ENCODE assay signal across 8 mouse cellular contexts in genomic region chr13:63430206-63430605, GRCm38 (mm10).
A peak's percentile ranks its signal among the peaks of the same experiment; 100 is the strongest.
DNase-seq lines count a peak whose midpoint lies in the region; ATAC-seq and TF ChIP-seq lines count a peak whose summit lies in the region.

No protein-coding gene starts in this region.

- H3K9ac ChIP-seq in CH12.LX (ENCODE audit: insufficient read depth, low read depth): peak overlapping the region; percentile 54
- H3K9ac ChIP-seq in forebrain, embryonic 15.5 days (replicated peaks): peak overlapping the region; percentile 72
- no peak overlapping the region; the same call in 1 of the 2 replicates for H3K9ac ChIP-seq in liver, postnatal 0 days (replicated peaks)

- no peak for TF ChIP-seq CTCF in CH12.LX (conservative IDR thresholded peaks at IDR 0.05 in 1 of 2, IDR thresholded peaks at IDR 0.05 in 1 of 2; ENCODE audit: low read depth in 2 of 2, low read length in 2 of 2)
- TF ChIP-seq CTCF in liver, postnatal 0 days (IDR thresholded peaks at IDR 0.05; ENCODE audit: low read depth): no peak

- H3K36me3 ChIP-seq in erythroblast, embryonic 14.5 days (ENCODE audit: control insufficient read depth): no peaks in the 10 kb centered on the region
- no peaks in the 10 kb centered on the region for H3K36me3 ChIP-seq in CH12.LX (replicated peaks in 1 of 2; ENCODE audit: control insufficient read depth in 1 of 2, insufficient read depth in 1 of 2, low read length in 1 of 2)
- H3K36me3 ChIP-seq in forebrain, embryonic 15.5 days: no peaks in the 10 kb centered on the region
- no peaks in the 10 kb centered on the region for H3K36me3 ChIP-seq in liver, postnatal 0 days (replicated peaks; ENCODE audit: insufficient read depth, low read length)

- H3K27ac ChIP-seq in CH12.LX (ENCODE audit: insufficient read depth, low read depth): peak overlapping the region; percentile 12
- peak overlapping the region; percentile 93 for H3K27ac ChIP-seq in forebrain, embryonic 15.5 days (replicated peaks)
- H3K27ac ChIP-seq in liver, postnatal 0 days (ENCODE audit: low read depth): 0 out of 2 replicates have a peak overlapping the region, but pooled peaks have one; percentile 98

- peak overlapping the region; percentile 92 for H3K4me3 ChIP-seq in erythroblast, embryonic 14.5 days (replicated peaks)
- H3K4me3 ChIP-seq in CH12.LX (replicated peaks in 1 of 3; ENCODE audit: low read depth in 2 of 3, low read length in 2 of 3, poor library complexity in 1 of 3): peak overlapping the region; percentile 45 to 65 (median 57)
- H3K4me3 ChIP-seq in forebrain, embryonic 15.5 days: peak overlapping the region; percentile 69
- H3K4me3 ChIP-seq in liver, postnatal 0 days (ENCODE audit: low read depth, low read length): peak overlapping the region; percentile 86; the same call in 1 of the 2 replicates

- WGBS in forebrain, embryonic 15.5 days: 80% methylated on average over 9 of the region's 9 CpGs
- WGBS in liver, postnatal 0 days (ENCODE audit: insufficient replicate concordance): 83% methylated on average over 9 of the region's 9 CpGs

- no peak for TF ChIP-seq EP300 in CH12.LX (IDR thresholded peaks at IDR 0.05; ENCODE audit: low read length)
- TF ChIP-seq EP300 in liver, postnatal 0 days (IDR thresholded peaks at IDR 0.05; ENCODE audit: low read depth): no peak

- ATAC-seq in erythroblast, adult 5-6 weeks (replicated peaks; ENCODE audit: low FRiP score, poor library complexity, severe bottlenecking): no peak
- ATAC-seq in forebrain, embryonic 15.5 days (replicated peaks): peak; percentile 3
- ATAC-seq in liver, postnatal 0 days: no peak

- peak; percentile 19 for DNase-seq in CH12.LX (ENCODE audit: extremely low read depth)
- DNase-seq in liver, postnatal 0 days: no peak
- DNase-seq in embryo, embryonic 10 days (ENCODE audit: low spot score): no peak
- no peak for DNase-seq in layer of hippocampus, adult 18-20 months (ENCODE audit: low spot score in 2 of 2)
- no peak for DNase-seq in urinary bladder, postnatal 36 days (ENCODE audit: low spot score in 2 of 2)

- peak overlapping the region; percentile 65 for H3K4me2 ChIP-seq in CH12.LX (ENCODE audit: insufficient read depth, low read depth, poor library complexity, severe bottlenecking)
- peak overlapping the region; percentile 65 for H3K4me2 ChIP-seq in forebrain, embryonic 15.5 days (replicated peaks)
- peak overlapping the region; percentile 89 for H3K4me2 ChIP-seq in liver, postnatal 0 days (ENCODE audit: low read depth, low read length)

- dilution Hi-C loops in CH12.LX (cut with MboI; ENCODE audit: extremely low pct_ligation_motif_present, extremely low pct_unique_long_range_greater_than_20kb, low sequenced_read_pairs): no loop called here

- peaks cover 3% of the 10 kb centered on the region; the same call in 1 of the 2 replicates for H3K27me3 ChIP-seq in erythroblast, embryonic 14.5 days (ENCODE audit: control insufficient read depth)
- H3K27me3 ChIP-seq in CH12.LX (replicated peaks): no peaks in the 10 kb centered on the region
- no peaks in the 10 kb centered on the region for H3K27me3 ChIP-seq in forebrain, embryonic 15.5 days
- no peaks in the 10 kb centered on the region for H3K27me3 ChIP-seq in liver, postnatal 0 days (ENCODE audit: insufficient read depth, low read length)

- in situ Hi-C loops in CH12.LX (cut with MboI; ENCODE audit: low pct_ligation_motif_present, low pct_unique_long_range_greater_than_20kb, low sequenced_read_pairs): no loop called here

- peaks cover 2% of the 10 kb centered on the region; the same call in 1 of the 2 replicates for H3K79me2 ChIP-seq in CH12.LX (replicated peaks; ENCODE audit: control insufficient read depth, extremely low read depth, insufficient read depth, poor library complexity, severe bottlenecking)

- TF ChIP-seq RAD21 in CH12.LX (IDR thresholded peaks at IDR 0.05; ENCODE audit: low read depth, low read length): no peak

- peaks cover 26% of the 10 kb centered on the region for H3K4me1 ChIP-seq in erythroblast, embryonic 14.5 days (ENCODE audit: control insufficient read depth)
- H3K4me1 ChIP-seq in CH12.LX (ENCODE audit: control insufficient read depth in 1 of 2, insufficient read depth in 2 of 2): peaks cover 9 to 23% of the 10 kb centered on the region in 2 experiments; a peak in 3 of 4 replicates
- H3K4me1 ChIP-seq in forebrain, embryonic 15.5 days: peaks cover 9% of the 10 kb centered on the region
- peaks cover 11% of the 10 kb centered on the region for H3K4me1 ChIP-seq in liver, postnatal 0 days (ENCODE audit: insufficient read depth)

- TF ChIP-seq POLR2A in CH12.LX (IDR thresholded peaks at IDR 0.05; ENCODE audit: low read depth, low read length): no peak

- no peaks in the 10 kb centered on the region for H3K9me3 ChIP-seq in erythroblast, embryonic 14.5 days (ENCODE audit: control insufficient read depth, low read length)
- H3K9me3 ChIP-seq in CH12.LX (replicated peaks; ENCODE audit: low read length): no peaks in the 10 kb centered on the region
- H3K9me3 ChIP-seq in forebrain, embryonic 15.5 days: no peaks in the 10 kb centered on the region
- H3K9me3 ChIP-seq in liver, postnatal 0 days (ENCODE audit: low read length): no peaks in the 10 kb centered on the region

TF ChIP-seq in CH12.LX, 34 proteins besides CTCF, POLR2A, EP300 and RAD21:
- TF ChIP-seq JUND (conservative IDR thresholded peaks at IDR 0.05; ENCODE audit: low read depth, low read length) (no peak), BHLHE40 (IDR thresholded peaks at IDR 0.05; ENCODE audit: low read depth, low read length) (peak; percentile 55), USF1 (IDR thresholded peaks at IDR 0.05; ENCODE audit: low read depth, low read length) (peak; percentile 58)
TF ChIP-seq in CH12.LX: peak in this region for 2.

Comparison
In these comparisons a context has a peak if more than half of its experiments do, and no peak if none do; other contexts are left out.
1. H3K27ac ChIP-seq: peak in every context shown above with its lines; median percentile 98 in liver, postnatal 0 days; 93 in forebrain, embryonic 15.5 days; 12 in CH12.LX.